Mouse (Mus musculus) ES-E14 (cell line): ENCODE data around the gene Ccl1.

Experiments
- CHD2 ChIP-seq: IDR thresholded peaks from 2 replicates; pipeline ENCODE4 v1.6.1; 2014; ENCODE audit warnings: mild to moderate bottlenecking, low read depth, low read length, inconsistent platforms
- HCFC1 ChIP-seq: IDR thresholded peaks from 2 replicates; pipeline ENCODE4 v1.6.1; 2012; ENCODE audit warnings: low read length, inconsistent platforms, borderline replicate concordance; ENCODE audit not compliant: insufficient read depth
- MAFK ChIP-seq: IDR thresholded peaks from 2 replicates; pipeline ENCODE4 v1.6.1; 2014; ENCODE audit warnings: mild to moderate bottlenecking, low read depth, low read length, inconsistent platforms; ENCODE audit not compliant: insufficient read depth
- ZC3H11A ChIP-seq: IDR thresholded peaks from 2 replicates; pipeline ENCODE4 v1.6.1; 2012; ENCODE audit warnings: low read depth, mild to moderate bottlenecking, inconsistent platforms, low read length, borderline replicate concordance
- ZNF384 ChIP-seq: IDR thresholded peaks from 2 replicates; pipeline ENCODE4 v1.6.1; 2012; ENCODE audit warnings: low read depth, low read length, inconsistent platforms

- TF ChIP-seq CHD2: no peak
- no peak for TF ChIP-seq MAFK
- no peak for TF ChIP-seq HCFC1
- TF ChIP-seq ZC3H11A: no peak
- TF ChIP-seq ZNF384: no peak
Measured at GRCm38 (mm10) chr11:82159126-82159525, 146.4 kb downstream of the Ccl1 start.
